Mouse (Mus musculus): ENCODE data around the gene Prkcb. TPM values are rescaled to one million over a fixed set of nuclear protein-coding genes. Genes with fewer than 3 reads are reported as not detected.

Prkcb gene
- polyA plus RNA-seq, 1 experiment from 2014 or later, result 119 TPM

DNA sequence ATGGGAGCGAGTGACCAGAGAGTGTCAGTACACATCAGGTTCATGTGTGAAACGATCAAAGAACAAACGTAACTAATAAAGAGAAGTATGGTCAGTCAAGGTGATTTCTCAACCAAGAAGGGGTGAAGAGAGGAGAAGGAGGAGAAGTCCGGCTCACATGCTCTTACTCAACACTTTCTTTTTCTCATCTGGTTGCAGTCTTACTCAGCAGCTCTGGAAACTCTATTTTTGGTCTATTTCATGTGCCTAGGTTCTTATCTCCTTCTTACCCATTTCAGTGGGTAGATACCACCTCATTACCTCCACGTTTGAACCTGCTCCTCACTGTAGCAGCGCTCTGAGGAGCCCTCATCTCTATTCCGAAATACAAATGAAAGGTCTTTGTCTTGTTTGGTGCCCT is 31.8 kb upstream of the Prkcb start:
- no peak for ATAC-seq (ENCODE audit: low FRiP score, low read depth)
- 84% methylated on average over 7 of the region's 7 CpGs for WGBS
- H3K4me1 ChIP-seq (replicated peaks), result no peaks in the 10 kb centered on the region
- H3K9me3 ChIP-seq, result no peaks in the 10 kb centered on the region
- no peak overlapping the region for H3K27ac ChIP-seq (replicated peaks)
- H3K36me3 ChIP-seq, result no peaks in the 10 kb centered on the region
- no peaks in the 10 kb centered on the region for H3K27me3 ChIP-seq
- no peak overlapping the region for H3K9ac ChIP-seq
- no peak overlapping the region for H3K4me2 ChIP-seq
- H3K4me3 ChIP-seq, result no peak overlapping the region

DNA sequence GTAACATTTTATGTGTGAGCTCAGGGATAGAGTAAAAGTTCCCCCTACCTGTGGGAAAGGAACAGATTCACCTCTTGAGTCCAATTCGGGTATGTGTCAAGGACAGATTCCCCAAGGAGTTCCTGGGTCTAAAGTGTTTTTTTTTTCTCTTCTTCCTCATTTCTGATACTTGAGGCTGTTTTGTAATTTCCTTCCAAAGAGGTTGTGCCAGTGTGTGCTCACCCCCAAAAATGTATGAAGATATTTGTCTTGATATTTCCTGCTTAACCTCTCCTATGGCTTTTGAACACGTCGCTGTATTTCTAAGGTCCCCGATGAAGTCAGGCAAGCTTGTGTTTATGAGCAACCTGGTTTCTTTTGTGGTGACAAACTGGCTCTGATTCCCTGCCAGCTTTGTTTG is 30.0 kb upstream of the Prkcb start:
- Histone ChIP-seq H3K27me3 (no peaks in the 10 kb centered on the region), H3K9me3 (no peaks in the 10 kb centered on the region), H3K9ac (no peak overlapping the region), H3K36me3 (no peaks in the 10 kb centered on the region), H3K4me1 (replicated peaks) (no peaks in the 10 kb centered on the region), H3K4me2 (no peak overlapping the region), H3K27ac (replicated peaks) (no peak overlapping the region), H3K4me3 (no peak overlapping the region)
- no peak for ATAC-seq (ENCODE audit: low FRiP score, low read depth)
- 87% methylated on average over 4 of the region's 4 CpGs for WGBS

DNA sequence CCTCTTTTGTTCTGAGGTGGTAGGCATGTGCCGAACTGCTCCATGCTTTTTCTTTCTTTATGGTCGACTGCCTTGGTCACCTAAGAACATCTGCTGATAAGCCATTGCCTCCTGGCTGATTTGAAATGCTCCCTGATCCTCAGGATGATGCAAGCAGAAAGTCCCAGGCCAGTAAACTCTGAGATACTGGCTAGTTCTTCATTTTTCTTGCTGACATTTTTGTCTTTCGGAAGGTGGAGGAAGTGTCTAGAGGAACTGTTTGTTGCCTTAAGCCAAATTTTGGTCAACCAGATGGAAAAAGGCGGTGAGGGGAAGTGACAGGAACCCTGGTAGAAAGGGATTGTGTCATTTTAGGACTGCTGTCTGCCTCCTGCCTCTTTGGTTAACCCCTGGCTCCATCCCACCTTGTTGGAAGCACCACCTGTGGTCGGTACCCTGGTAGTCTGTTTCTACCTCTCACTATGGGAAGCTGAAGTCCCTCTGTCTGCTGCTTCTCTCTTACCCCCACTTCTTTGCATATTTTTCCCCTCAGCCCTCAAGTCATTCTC is 28.4 kb upstream of the Prkcb start:
- Histone ChIP-seq H3K4me1 (replicated peaks) (no peaks in the 10 kb centered on the region), H3K4me2 (no peak overlapping the region), H3K36me3 (no peaks in the 10 kb centered on the region), H3K9me3 (no peaks in the 10 kb centered on the region), H3K27ac (replicated peaks) (no peak overlapping the region), H3K9ac (no peak overlapping the region), H3K4me3 (no peak overlapping the region), H3K27me3 (no peaks in the 10 kb centered on the region)
- 85% methylated on average over 5 of the region's 5 CpGs for WGBS
- no peak for ATAC-seq (ENCODE audit: low FRiP score, low read depth)

DNA sequence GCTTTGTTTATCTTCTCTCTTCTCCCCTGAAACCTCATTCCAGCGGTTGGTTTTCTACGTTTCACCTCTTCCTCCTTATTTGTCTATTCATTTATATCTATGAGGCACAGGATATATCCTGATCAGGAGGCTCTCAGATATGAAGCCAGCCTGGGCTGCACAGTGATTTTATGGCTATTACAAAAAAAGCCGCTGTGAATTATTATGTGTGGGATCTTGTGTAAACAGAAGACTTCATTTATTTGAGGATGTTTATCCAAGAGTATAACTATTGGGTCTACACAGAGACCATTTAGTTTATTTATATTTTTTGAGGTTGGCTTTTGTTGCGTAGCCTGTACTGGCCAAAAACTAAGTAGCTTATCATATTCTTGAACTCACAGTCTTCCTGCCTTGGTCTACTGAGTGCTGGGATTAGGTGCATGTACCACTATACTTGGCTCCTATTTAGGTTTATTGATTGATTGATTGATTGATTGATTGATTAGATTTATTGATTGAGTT is 19.5 kb upstream of the Prkcb start:
- 93% methylated on average over 4 of the region's 4 CpGs for WGBS
- H3K36me3 ChIP-seq, result no peaks in the 10 kb centered on the region
- H3K4me3 ChIP-seq, result no peak overlapping the region
- H3K27me3 ChIP-seq, result no peaks in the 10 kb centered on the region
- H3K4me2 ChIP-seq, result no peak overlapping the region
- H3K27ac ChIP-seq (replicated peaks), result no peak overlapping the region
- no peak for ATAC-seq (ENCODE audit: low FRiP score, low read depth)
- no peaks in the 10 kb centered on the region for H3K9me3 ChIP-seq
- H3K9ac ChIP-seq, result no peak overlapping the region
- H3K4me1 ChIP-seq (replicated peaks), result no peaks in the 10 kb centered on the region

DNA sequence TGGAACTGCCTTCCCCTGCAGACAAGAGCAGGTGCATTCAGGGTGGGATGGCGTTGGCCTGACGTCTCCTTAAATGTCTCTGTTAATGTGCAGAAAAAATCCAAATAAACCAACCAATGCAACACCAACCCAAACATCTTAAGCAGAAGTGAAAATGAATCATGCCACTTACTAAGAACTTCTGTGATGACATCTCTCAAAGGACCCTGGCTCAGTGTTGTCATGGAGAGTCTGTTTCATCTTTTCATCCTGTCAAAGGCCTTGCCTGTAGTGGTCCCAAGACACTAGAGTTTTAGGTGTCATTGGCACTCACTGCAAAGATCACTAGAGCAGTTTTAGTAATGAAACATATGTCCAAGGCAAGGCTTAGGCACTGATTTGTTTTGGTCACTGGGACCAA is 16.2 kb upstream of the Prkcb start:
- no peaks in the 10 kb centered on the region for H3K4me1 ChIP-seq (replicated peaks)
- H3K27ac ChIP-seq (replicated peaks), result no peak overlapping the region
- H3K9ac ChIP-seq, result no peak overlapping the region
- no peak overlapping the region for H3K4me2 ChIP-seq
- WGBS, result 90% methylated on average over 2 of the region's 2 CpGs
- no peaks in the 10 kb centered on the region for H3K36me3 ChIP-seq
- no peaks in the 10 kb centered on the region for H3K9me3 ChIP-seq
- no peak for ATAC-seq (ENCODE audit: low FRiP score, low read depth)
- H3K4me3 ChIP-seq, result no peak overlapping the region
- H3K27me3 ChIP-seq, result no peaks in the 10 kb centered on the region

DNA sequence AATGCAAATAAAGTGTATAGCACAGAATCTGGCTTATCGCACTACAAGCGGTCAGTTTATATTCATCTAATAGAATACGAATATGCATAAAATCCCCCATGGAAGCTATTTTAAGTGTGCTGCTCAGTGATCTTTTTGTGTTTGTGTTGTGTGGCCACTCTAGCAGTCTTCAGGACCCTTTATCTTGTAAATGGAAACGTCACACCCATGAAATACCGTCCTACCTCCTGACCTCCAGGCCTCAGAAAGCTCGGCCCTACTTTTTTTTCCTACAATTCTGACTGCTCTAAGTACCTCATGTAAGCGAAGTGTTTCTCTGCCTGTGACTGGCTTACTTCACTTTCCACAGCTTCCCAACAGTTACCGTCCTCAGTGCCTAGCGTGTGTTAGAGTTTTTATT is 9.0 kb upstream of the Prkcb start:
- Histone ChIP-seq H3K4me1 (replicated peaks) (no peaks in the 10 kb centered on the region), H3K4me3 (no peak overlapping the region), H3K36me3 (no peaks in the 10 kb centered on the region), H3K9me3 (no peaks in the 10 kb centered on the region), H3K4me2 (no peak overlapping the region), H3K9ac (no peak overlapping the region), H3K27me3 (no peaks in the 10 kb centered on the region), H3K27ac (replicated peaks) (no peak overlapping the region)
- WGBS, result 86% methylated on average over 9 of the region's 9 CpGs
- ATAC-seq (ENCODE audit: low FRiP score, low read depth), result no peak

DNA sequence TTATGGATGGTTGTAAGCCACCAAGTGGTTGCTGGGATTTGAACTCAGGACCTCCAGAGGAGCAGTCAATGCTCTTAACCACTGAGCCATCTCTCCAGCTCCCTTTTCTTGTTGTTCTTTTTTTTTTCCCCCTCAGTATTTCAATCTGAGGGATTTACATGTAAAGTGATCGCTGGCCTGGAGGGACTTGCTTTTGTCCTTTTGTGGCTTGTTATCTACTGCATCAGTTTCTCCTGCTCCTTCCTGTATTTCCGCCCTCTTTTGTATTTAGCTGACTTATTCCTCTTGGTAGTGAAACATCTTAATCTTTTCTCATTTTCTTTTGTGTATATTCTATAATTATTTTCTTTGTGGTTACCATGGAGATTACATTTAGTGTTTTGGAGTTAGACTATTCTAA is 8.2 kb upstream of the Prkcb start:
- no peak overlapping the region for H3K4me2 ChIP-seq
- H3K36me3 ChIP-seq, result no peaks in the 10 kb centered on the region
- ATAC-seq (ENCODE audit: low FRiP score, low read depth), result no peak
- no peak overlapping the region for H3K9ac ChIP-seq
- H3K27ac ChIP-seq (replicated peaks), result no peak overlapping the region
- no peaks in the 10 kb centered on the region for H3K4me1 ChIP-seq (replicated peaks)
- H3K9me3 ChIP-seq, result no peaks in the 10 kb centered on the region
- H3K4me3 ChIP-seq, result no peak overlapping the region
- 70% methylated on average over 2 of the region's 2 CpGs for WGBS
- no peaks in the 10 kb centered on the region for H3K27me3 ChIP-seq

DNA sequence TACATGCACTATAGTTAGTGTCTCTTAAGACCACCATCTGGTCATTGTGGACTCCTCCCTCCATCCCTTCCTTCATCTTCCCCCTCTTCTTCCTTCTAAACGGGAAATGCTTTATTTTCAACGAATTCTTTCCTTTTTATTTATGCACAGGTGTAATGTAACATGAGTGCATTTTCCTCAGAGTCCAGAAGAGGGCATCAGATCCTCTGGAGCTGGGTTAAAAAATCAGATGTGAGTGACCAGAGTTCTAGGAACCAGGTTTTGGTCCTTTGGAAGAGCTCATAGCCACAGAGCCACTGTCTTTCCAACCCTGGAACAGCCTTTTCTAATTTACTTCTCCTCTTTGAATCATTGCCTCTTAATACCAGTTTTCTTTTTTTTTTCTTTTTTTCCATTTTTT is 6.0 kb upstream of the Prkcb start:
- H3K36me3 ChIP-seq, result no peaks in the 10 kb centered on the region
- H3K4me3 ChIP-seq, result no peak overlapping the region
- H3K4me1 ChIP-seq (replicated peaks), result no peaks in the 10 kb centered on the region
- no peak for ATAC-seq (ENCODE audit: low FRiP score, low read depth)
- WGBS, result 96% methylated on average over 2 of the region's 2 CpGs
- H3K4me2 ChIP-seq, result no peak overlapping the region
- no peak overlapping the region for H3K9ac ChIP-seq
- H3K27ac ChIP-seq (replicated peaks), result no peak overlapping the region
- no peaks in the 10 kb centered on the region for H3K9me3 ChIP-seq
- H3K27me3 ChIP-seq, result no peaks in the 10 kb centered on the region

DNA sequence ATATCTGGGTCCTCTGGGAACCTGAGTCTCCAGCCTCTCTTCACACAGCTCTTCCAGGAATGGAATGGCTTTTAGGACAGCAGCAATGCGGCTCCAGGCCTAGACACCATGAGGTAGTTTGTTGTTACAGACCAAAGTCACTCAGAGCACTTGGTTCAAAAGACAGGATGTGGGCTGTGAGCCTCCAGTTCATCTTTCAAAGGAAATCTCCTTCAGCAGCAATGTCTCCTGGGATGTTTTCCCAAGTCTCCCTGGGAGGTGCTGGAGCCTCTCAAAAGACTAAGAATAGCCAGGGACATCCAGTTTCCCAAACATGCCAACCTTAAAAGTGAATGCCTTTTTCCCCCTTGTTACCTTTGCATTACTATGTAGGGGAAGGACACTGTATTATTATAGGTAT is 1.3 kb upstream of the Prkcb start:
- H3K4me2 ChIP-seq, result no peak overlapping the region
- no peak overlapping the region for H3K27ac ChIP-seq (replicated peaks)
- 82% methylated on average over 1 of the region's 1 CpGs for WGBS
- H3K27me3 ChIP-seq, result no peaks in the 10 kb centered on the region
- no peak overlapping the region for H3K9ac ChIP-seq
- H3K36me3 ChIP-seq, result no peaks in the 10 kb centered on the region
- peaks cover 36% of the 10 kb centered on the region for H3K4me1 ChIP-seq (replicated peaks)
- no peaks in the 10 kb centered on the region for H3K9me3 ChIP-seq
- ATAC-seq (ENCODE audit: low FRiP score, low read depth), result no peak
- H3K4me3 ChIP-seq, result no peak overlapping the region

DNA sequence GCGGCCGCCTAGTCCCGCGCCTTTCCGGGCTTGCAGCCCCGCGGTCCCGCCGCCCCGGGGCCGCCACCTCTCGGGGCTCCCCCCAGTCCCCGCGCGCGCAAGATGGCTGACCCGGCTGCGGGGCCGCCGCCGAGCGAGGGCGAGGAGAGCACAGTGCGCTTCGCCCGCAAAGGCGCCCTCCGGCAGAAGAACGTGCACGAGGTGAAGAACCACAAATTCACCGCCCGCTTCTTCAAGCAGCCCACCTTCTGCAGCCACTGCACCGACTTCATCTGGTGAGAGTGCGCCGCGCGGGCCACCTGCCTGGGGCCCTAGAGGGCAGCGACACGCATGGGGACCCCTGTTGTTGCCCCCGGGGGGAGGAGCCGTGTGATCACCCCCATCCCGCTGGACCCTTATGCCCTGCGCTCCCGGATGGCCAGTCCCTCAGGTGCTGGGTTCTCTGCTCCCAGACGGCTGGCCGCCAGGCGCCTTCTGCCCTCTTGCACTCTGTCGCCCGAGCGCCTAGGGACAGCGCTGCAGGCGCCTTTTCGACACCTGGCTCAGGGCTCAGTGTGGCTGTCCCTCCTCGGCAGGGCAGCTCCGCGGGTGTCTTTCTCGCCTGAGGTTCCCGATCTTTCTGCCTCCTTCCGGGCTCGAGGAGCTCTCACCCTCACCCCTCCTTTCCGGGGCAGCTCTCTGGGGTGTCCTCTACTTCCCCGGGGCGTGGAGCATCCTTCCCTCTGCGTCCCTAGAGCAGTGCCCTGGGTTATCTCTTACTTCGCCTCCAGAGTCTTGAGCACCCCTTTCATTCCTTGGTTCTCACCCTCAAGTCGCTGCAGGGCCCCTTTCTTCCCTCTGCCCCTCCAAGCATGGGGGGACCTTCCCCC is 926 bp downstream of the Prkcb start:
- ATAC-seq (ENCODE audit: low FRiP score, low read depth), result peak; percentile 82
- Histone ChIP-seq H3K4me3 (peak overlapping the region; percentile 85), H3K4me2 (peak overlapping the region; percentile 97), H3K4me1 (replicated peaks) (peaks cover 38% of the 10 kb centered on the region), H3K9me3 (no peaks in the 10 kb centered on the region), H3K27me3 (no peaks in the 10 kb centered on the region), H3K27ac (replicated peaks) (peak overlapping the region; percentile 76), H3K36me3 (no peaks in the 10 kb centered on the region), H3K9ac (peak overlapping the region; percentile 69)
- whole genome bisulfite sequencing, result under 1% methylated on average over 59 of the region's 66 CpGs

DNA sequence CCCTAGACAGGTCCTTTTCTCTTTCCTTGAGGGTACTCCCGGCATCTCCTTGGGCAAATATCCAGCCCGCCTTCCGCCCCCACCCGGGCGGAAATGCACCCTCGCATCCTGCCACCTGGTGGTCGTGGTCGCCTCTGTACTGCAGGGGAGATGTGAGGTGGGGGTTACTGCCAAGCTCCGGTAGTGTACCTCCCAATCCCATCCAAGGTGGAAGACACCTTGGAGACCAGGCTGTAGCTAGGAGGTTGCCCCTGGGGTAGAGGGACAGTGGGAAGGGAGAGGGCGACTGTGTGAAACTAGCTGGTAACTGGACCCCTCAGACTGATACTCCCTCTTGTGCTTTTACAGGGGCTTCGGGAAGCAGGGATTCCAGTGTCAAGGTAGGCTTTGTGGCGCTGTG is 1.6 kb downstream of the Prkcb start:
- peak; percentile 24; the same call in 1 of the 2 replicates for ATAC-seq (ENCODE audit: low FRiP score, low read depth)
- Histone ChIP-seq H3K4me1 (replicated peaks) (peaks cover 38% of the 10 kb centered on the region), H3K4me2 (peak overlapping the region; percentile 97), H3K36me3 (no peaks in the 10 kb centered on the region), H3K9me3 (no peaks in the 10 kb centered on the region), H3K9ac (peak overlapping the region; percentile 69), H3K27me3 (no peaks in the 10 kb centered on the region), H3K27ac (replicated peaks) (no peak overlapping the region), H3K4me3 (peak overlapping the region; percentile 85)
- WGBS, result 14% methylated on average over 12 of the region's 12 CpGs

DNA sequence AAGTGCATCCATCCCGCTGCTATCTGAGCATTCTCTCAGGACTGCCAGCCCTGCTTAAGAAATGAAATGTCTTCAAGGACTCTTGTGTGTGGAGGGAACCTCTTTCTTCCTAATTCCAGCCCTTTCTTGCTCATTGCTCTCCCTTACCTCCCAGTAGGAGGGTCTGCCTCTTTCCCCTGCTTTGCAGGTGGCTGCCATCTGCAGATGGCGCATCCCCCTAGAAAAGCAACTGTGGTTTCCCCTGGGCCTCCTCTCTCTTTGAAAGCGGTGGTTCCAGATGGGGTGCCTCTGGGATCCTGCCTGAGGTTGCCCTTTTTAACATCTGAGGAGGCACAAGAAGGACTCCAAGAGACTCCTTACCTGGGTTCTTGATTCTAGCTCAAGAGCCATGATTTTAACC is 2.2 kb downstream of the Prkcb start:
- Histone ChIP-seq H3K4me2 (peak overlapping the region; percentile 97), H3K36me3 (no peaks in the 10 kb centered on the region), H3K4me3 (peak overlapping the region; percentile 85), H3K27ac (replicated peaks) (no peak overlapping the region), H3K27me3 (no peaks in the 10 kb centered on the region), H3K9me3 (no peaks in the 10 kb centered on the region), H3K9ac (0 out of 2 replicates have a peak overlapping the region, but pooled peaks have one; percentile 69), H3K4me1 (replicated peaks) (peaks cover 38% of the 10 kb centered on the region)
- no peak for ATAC-seq (ENCODE audit: low FRiP score, low read depth)
- WGBS, result 60% methylated on average over 3 of the region's 3 CpGs
